Mouse (Mus musculus) limb, embryonic 12.5 days (tissue): ENCODE data around the gene Fgf10. TPM values are rescaled to one million over a fixed set of nuclear protein-coding genes. Genes with fewer than 3 reads are reported as not detected.

ENCODE experiments used
- ATAC-seq: fragments of 200-750 bp; cut with Nextera tagmentation; 2 replicates; pipeline ENCODE4 v1.8.0; 2017; ENCODE audit warnings: low read depth, moderate TSS enrichment; ENCODE audit not compliant: insufficient number of reproducible peaks, insufficient read depth, low FRiP score, low TSS enrichment
- H3K27ac ChIP-seq: fragments of 300-500 bp; sonication (generic); 2 replicates; pipeline ENCODE4 v1.5.1; 2016; ENCODE audit warnings: mild to moderate bottlenecking, moderate library complexity
- H3K27me3 ChIP-seq: fragments of 300-500 bp; sonication (generic); 2 replicates; pipeline ENCODE4 v1.6.1; 2016; ENCODE audit warnings: mild to moderate bottlenecking, moderate library complexity
- H3K36me3 ChIP-seq: fragments of 300-500 bp; sonication (generic); 2 replicates; pipeline ENCODE4 v1.6.1; 2016; ENCODE audit warnings: mild to moderate bottlenecking, moderate library complexity
- H3K4me1 ChIP-seq: fragments of 300-500 bp; sonication (generic); replicated peaks from 2 replicates; pipeline ENCODE4 v1.6.1; 2016
- H3K4me2 ChIP-seq: fragments of 300-500 bp; sonication (generic); 2 replicates; pipeline ENCODE4 v1.6.1; 2016; ENCODE audit warnings: mild to moderate bottlenecking, moderate library complexity
- H3K4me3 ChIP-seq: fragments of 300-500 bp; sonication (generic); replicated peaks from 2 replicates; pipeline ENCODE4 v1.5.1; 2016; ENCODE audit warnings: mild to moderate bottlenecking
- H3K9ac ChIP-seq: fragments of 300-500 bp; sonication (generic); replicated peaks from 2 replicates; pipeline ENCODE4 v1.6.1; 2016; ENCODE audit warnings: mild to moderate bottlenecking, moderate library complexity
- H3K9me3 ChIP-seq: fragments of 300-500 bp; sonication (generic); 2 replicates; pipeline ENCODE4 v1.6.1; 2016; ENCODE audit warnings: mild to moderate bottlenecking, moderate library complexity
- WGBS: fragments of 180-500 bp; shearing (Covaris S2); methylation state at CpG from one replicate; pipeline ENCODE4 v1.1.7; 2016; 5-methylcytosine and 5-hydroxymethylcytosine counted together
- polyA plus RNA-seq: library from polyadenylated mRNA; unstranded; fragments of >200 nt; fragmentation: Nextera tagmentation; extraction: Ambion mirVana; gene quantifications from 2 replicates; pipeline ENCODE4 v1.2.1, GENCODE M21; 2016

Gene Fgf10
- polyA plus RNA-seq, 1 experiment from 2014 or later, result 7.9 TPM

DNA sequence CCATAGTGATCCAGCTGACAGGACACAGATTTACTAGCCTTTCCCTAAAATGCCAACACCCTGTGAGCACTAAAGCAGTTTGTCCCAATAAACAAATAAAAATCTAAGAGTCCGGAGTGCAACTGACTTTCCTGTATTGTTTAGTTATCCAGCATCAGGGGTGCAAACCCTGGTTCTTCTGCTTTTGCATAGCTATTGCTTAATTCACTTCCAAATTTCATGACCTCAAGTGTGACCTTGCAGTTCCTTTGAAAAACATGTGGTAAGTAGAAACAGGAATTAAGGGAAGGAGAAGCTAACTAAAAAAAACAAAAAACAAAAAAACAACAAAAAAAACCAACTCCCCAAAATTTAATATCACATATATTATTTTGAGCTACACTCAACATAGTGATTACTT lies 105.6 kb downstream of the Fgf10 start:
- H3K9me3 ChIP-seq, result no peaks in the 10 kb centered on the region
- no peaks in the 10 kb centered on the region for H3K4me1 ChIP-seq
- no peak overlapping the region for H3K4me3 ChIP-seq
- H3K27ac ChIP-seq, result no peak overlapping the region
- no peak for ATAC-seq
- no peaks in the 10 kb centered on the region for H3K27me3 ChIP-seq
- no peaks in the 10 kb centered on the region for H3K36me3 ChIP-seq
- 34% methylated on average over 1 of the region's 1 CpGs for WGBS
- no peak overlapping the region for H3K4me2 ChIP-seq
- H3K9ac ChIP-seq, result no peak overlapping the region

DNA sequence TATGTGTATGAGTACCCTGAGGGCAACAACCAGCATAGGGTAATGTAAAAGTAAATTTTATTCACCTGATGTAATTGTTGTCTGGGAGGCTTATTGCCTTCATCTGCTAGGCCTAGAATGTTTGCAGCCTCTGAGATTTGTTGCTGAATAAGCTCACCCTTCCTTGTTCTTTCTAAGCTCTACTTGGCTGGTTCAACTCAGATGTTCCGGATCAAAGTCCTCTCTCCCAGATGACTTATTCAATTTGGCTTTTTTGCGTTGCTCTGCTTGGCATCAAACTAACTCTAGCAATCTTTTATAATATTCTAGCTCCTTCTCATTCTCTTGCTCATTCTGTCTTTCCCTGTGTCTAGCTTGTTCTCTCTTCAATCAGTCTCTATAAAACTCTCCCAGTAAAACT lies 109.6 kb downstream of the Fgf10 start:
- Histone ChIP-seq H3K9me3 (no peaks in the 10 kb centered on the region), H3K36me3 (no peaks in the 10 kb centered on the region), H3K4me1 (no peaks in the 10 kb centered on the region), H3K4me2 (no peak overlapping the region), H3K9ac (no peak overlapping the region), H3K4me3 (no peak overlapping the region), H3K27me3 (no peaks in the 10 kb centered on the region), H3K27ac (no peak overlapping the region)
- 88% methylated on average over 2 of the region's 2 CpGs for WGBS
- ATAC-seq, result no peak

- 25% methylated on average over 4 of the region's 4 CpGs for WGBS
- H3K27ac ChIP-seq, result peak overlapping the region; percentile 67; the same call in 1 of the 2 replicates
- no peaks in the 10 kb centered on the region for H3K36me3 ChIP-seq
- H3K4me1 ChIP-seq, result peaks cover 11% of the 10 kb centered on the region; the same call in 1 of the 2 replicates
- H3K4me2 ChIP-seq, result no peak overlapping the region; the same call in 1 of the 2 replicates
- no peaks in the 10 kb centered on the region for H3K27me3 ChIP-seq
- no peak overlapping the region for H3K9ac ChIP-seq
- H3K4me3 ChIP-seq, result no peak overlapping the region
- H3K9me3 ChIP-seq, result no peaks in the 10 kb centered on the region
- ATAC-seq, result 0 out of 2 replicates have a peak, but pooled peaks have one; percentile 56
Measured at GRCm38 (mm10) chr13:118791753-118792152, 122.2 kb downstream of the Fgf10 start.

GRCm38 (mm10) chr13:118792198-118792597 lies 122.6 kb downstream of the Fgf10 start:
- WGBS, result 8% methylated on average over 4 of the region's 4 CpGs
- H3K36me3 ChIP-seq, result no peaks in the 10 kb centered on the region
- no peak overlapping the region; the same call in 1 of the 2 replicates for H3K4me2 ChIP-seq
- no peak overlapping the region for H3K9ac ChIP-seq
- H3K4me3 ChIP-seq, result no peak overlapping the region
- no peaks in the 10 kb centered on the region for H3K9me3 ChIP-seq
- peak; percentile 81 for ATAC-seq
- H3K4me1 ChIP-seq, result peaks cover 11% of the 10 kb centered on the region; the same call in 1 of the 2 replicates
- peak overlapping the region; percentile 71 for H3K27ac ChIP-seq
- H3K27me3 ChIP-seq, result no peaks in the 10 kb centered on the region

DNA sequence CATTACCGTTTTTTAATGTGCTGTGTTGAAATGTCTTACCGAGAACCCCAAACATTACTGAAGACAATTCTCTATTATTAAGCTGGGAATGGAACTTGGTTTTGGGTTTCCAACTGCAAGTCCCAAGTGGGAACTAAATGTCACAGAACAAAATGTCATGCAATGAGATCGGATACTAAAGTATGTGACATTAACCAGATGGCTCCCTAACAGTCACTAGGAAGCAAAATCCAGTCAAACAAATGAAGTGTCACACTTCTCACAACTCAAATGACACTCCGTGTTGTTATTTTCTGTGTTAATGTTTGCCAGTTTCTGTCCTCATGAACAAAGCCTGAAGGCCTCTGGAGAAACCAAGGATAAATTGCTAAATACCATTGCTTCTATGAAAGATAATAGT lies 130.6 kb downstream of the Fgf10 start:
- no peaks in the 10 kb centered on the region for H3K9me3 ChIP-seq
- no peak overlapping the region for H3K9ac ChIP-seq
- no peak overlapping the region for H3K4me2 ChIP-seq
- no peaks in the 10 kb centered on the region for H3K36me3 ChIP-seq
- H3K4me3 ChIP-seq, result no peak overlapping the region
- H3K27me3 ChIP-seq, result no peaks in the 10 kb centered on the region
- no peaks in the 10 kb centered on the region for H3K4me1 ChIP-seq
- 59% methylated on average over 4 of the region's 4 CpGs for WGBS
- no peak for ATAC-seq
- H3K27ac ChIP-seq, result no peak overlapping the region

GRCm38 (mm10) chr13:118806662-118807061 lies 137.1 kb downstream of the Fgf10 start:
- H3K27ac ChIP-seq, result no peak overlapping the region
- H3K4me3 ChIP-seq, result no peak overlapping the region
- no peak overlapping the region for H3K4me2 ChIP-seq
- H3K9me3 ChIP-seq, result no peaks in the 10 kb centered on the region
- ATAC-seq, result no peak
- H3K36me3 ChIP-seq, result no peaks in the 10 kb centered on the region
- H3K4me1 ChIP-seq, result peaks cover 12% of the 10 kb centered on the region; the same call in 1 of the 2 replicates
- no peak overlapping the region for H3K9ac ChIP-seq
- WGBS, result 42% methylated on average over 3 of the region's 3 CpGs
- H3K27me3 ChIP-seq, result no peaks in the 10 kb centered on the region

GRCm38 (mm10) chr13:118819785-118820184 lies 150.2 kb downstream of the Fgf10 start:
- Histone ChIP-seq H3K9ac (no peak overlapping the region), H3K27ac (no peak overlapping the region; the same call in 1 of the 2 replicates), H3K4me2 (no peak overlapping the region), H3K27me3 (no peaks in the 10 kb centered on the region), H3K4me1 (peaks cover 7% of the 10 kb centered on the region), H3K4me3 (no peak overlapping the region), H3K9me3 (no peaks in the 10 kb centered on the region), H3K36me3 (no peaks in the 10 kb centered on the region)
- ATAC-seq, result no peak
- WGBS, result 50% methylated on average over 6 of the region's 6 CpGs

DNA sequence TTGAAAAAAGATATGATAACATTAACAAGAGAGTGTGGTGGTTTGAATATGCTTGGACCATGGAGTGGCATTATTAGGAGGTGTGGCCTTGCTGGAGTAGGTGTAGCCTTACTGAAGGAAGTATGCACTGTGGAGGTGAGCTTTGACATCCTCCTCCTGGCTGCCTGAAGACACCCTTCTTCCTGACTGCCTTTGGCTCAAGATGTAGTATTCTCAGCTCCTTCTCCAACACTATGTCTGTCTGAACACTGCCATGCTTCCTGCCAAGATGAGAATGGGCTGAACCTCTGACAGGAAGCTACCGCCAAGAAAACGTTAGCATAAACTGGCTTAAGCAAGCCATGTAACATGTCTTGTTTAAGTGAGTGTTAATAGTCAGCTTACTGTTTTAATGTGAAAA lies 153.5 kb downstream of the Fgf10 start:
- Histone ChIP-seq H3K27ac (no peak overlapping the region), H3K9ac (no peak overlapping the region), H3K4me1 (peaks cover 10% of the 10 kb centered on the region), H3K9me3 (no peaks in the 10 kb centered on the region), H3K4me2 (no peak overlapping the region), H3K4me3 (no peak overlapping the region), H3K36me3 (no peaks in the 10 kb centered on the region), H3K27me3 (no peaks in the 10 kb centered on the region)
- no peak for ATAC-seq
- 66% methylated on average over 2 of the region's 2 CpGs for WGBS

DNA sequence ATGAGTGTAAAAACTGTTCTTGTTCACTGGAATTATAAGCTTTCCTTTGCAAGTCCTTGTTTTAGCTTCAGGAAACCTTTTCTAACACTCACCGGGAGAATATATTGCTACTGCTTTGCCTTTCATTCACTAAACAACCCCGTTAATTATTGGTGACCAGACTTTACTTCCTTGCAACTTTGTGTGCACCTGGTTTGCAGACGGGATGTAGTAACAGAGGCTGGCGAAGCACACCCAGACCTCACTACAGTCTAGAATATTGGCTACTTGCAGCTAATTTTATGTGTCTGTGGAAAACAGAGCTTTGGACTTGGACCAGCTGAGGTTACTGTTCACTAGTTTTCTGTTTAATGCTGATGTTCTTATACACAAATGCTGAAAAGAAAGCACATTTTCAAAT lies 155.5 kb downstream of the Fgf10 start:
- peak; percentile 63; the same call in 1 of the 2 replicates for ATAC-seq

DNA sequence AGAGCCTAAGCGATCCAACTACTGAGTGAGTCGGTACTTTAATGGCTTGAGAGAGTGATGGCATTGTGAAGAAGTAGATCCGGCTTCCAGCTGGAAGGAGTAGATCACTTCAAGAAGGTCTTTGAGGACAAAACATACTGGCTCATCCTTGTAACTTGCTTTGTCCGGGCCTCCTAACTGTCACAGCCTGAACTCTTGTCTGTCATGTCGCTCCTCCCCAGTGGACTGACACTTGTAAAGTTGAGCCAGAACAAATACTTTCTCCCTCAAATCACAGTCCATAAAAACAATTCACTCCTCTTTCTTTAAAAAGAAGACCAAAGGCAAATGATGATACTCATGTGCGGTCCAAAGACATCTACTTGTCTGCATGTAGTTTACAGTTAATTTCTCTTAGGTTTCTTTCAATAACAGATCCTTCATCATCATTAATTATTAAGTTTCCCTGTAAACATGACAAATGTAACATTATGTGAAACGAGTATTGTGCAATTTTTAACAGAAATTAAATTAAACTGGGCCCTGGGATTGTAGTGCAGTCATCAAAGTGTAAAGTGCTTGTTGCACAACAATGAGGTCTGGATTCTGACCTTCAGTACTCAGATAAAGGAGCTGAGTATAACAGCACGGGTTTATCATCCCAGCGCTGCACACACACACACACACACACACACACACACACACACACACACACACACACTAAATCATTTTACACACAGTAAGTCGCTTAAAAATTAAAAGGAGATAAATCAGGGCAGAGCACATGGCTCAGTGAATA lies 159.2 kb downstream of the Fgf10 start:
- ATAC-seq, result no peak
- Histone ChIP-seq H3K4me2 (no peak overlapping the region), H3K27me3 (no peaks in the 10 kb centered on the region), H3K9ac (no peak overlapping the region), H3K9me3 (no peaks in the 10 kb centered on the region), H3K27ac (no peak overlapping the region), H3K36me3 (no peaks in the 10 kb centered on the region), H3K4me3 (no peak overlapping the region), H3K4me1 (peaks cover 3% of the 10 kb centered on the region; the same call in 1 of the 2 replicates)
- WGBS, result 87% methylated on average over 10 of the region's 10 CpGs

More for the DNA sequence above, 155.5 kb downstream of the Fgf10 start:
- H3K27ac ChIP-seq, result peak overlapping the region; percentile 42; the same call in 1 of the 2 replicates
- H3K4me1 ChIP-seq, result peaks cover 3% of the 10 kb centered on the region; the same call in 1 of the 2 replicates
- WGBS, result 18% methylated on average over 4 of the region's 4 CpGs
- no peak overlapping the region for H3K4me2 ChIP-seq
- H3K27me3 ChIP-seq, result no peaks in the 10 kb centered on the region
- no peak overlapping the region for H3K9ac ChIP-seq
- H3K4me3 ChIP-seq, result no peak overlapping the region
- H3K36me3 ChIP-seq, result no peaks in the 10 kb centered on the region
- no peaks in the 10 kb centered on the region for H3K9me3 ChIP-seq

DNA sequence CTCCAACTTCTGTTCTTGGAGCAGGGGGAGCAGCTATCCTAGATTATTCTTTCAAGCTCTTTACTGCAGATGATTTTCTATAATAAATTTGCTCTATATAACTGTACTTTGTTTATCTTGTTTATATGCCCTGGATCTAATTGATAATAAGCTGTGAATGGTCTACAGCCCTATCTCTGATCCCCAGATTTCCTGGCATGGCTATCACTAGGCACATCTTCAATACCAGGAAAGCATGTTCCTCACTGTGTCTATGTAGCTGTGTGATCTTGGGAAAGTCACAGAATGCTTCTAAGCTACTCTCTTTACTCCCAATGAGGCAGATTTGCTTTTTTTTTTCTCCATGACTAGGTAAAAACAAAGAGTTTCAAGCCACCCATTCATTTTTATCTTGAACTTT lies 164.4 kb downstream of the Fgf10 start:
- no peak overlapping the region for H3K4me2 ChIP-seq
- no peak overlapping the region for H3K4me3 ChIP-seq
- ATAC-seq, result no peak

DNA sequence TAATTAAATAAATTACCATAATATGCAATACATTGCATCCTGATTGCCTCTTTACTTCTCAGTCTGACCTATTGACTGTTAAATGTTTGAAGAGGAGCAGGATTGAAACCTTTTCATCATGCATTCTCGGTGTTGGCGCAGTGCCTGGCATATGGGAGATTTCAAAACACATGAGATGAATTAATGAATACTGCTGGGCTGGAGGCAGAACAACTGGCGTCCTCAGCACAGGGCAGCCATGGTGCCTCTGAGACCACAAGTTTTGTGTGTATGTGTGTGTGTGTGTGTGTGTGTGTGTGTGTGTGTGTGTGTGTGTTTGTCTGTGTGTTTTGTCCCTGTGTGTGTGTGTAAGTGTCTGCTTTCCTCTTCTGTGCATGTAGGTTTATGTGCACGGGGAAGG lies 165.5 kb downstream of the Fgf10 start:
- H3K27ac ChIP-seq, result no peak overlapping the region

More for the DNA sequence above, 164.4 kb downstream of the Fgf10 start:
- H3K4me1 ChIP-seq, result no peaks in the 10 kb centered on the region
- no peaks in the 10 kb centered on the region for H3K27me3 ChIP-seq
- no peaks in the 10 kb centered on the region for H3K9me3 ChIP-seq
- no peaks in the 10 kb centered on the region for H3K36me3 ChIP-seq
- H3K9ac ChIP-seq, result no peak overlapping the region
- no peak overlapping the region for H3K27ac ChIP-seq

More for the DNA sequence above, 165.5 kb downstream of the Fgf10 start:
- Histone ChIP-seq H3K4me2 (no peak overlapping the region), H3K4me1 (no peaks in the 10 kb centered on the region), H3K27me3 (no peaks in the 10 kb centered on the region), H3K9me3 (no peaks in the 10 kb centered on the region), H3K4me3 (no peak overlapping the region), H3K9ac (no peak overlapping the region), H3K36me3 (no peaks in the 10 kb centered on the region)
- 68% methylated on average over 3 of the region's 4 CpGs for WGBS
- ATAC-seq, result no peak
